Mouse (Mus musculus) midbrain, postnatal 0 days (tissue): Measurements from ENCODE around the gene Pepd. TPM values are rescaled to one million over a fixed set of nuclear protein-coding genes. Genes with fewer than 3 reads are reported as not detected.

Experiments used
- ATAC-seq: fragments of 200-750 bp; cut with Nextera tagmentation; 2 replicates; pipeline ENCODE4 v1.8.0; 2017; ENCODE audit warnings: moderate number of reproducible peaks, mild to moderate bottlenecking, moderate TSS enrichment, moderate library complexity; ENCODE audit not compliant: low FRiP score
- DNase-seq: peaks from one replicate; pipeline ENCODE4 v3.0.0-alpha.2; 2015; ENCODE audit warnings: low spot score
- H3K27ac ChIP-seq: fragments of 300-500 bp; sonication (generic); 2 replicates; pipeline ENCODE4 v1.5.1; 2014; ENCODE audit warnings: low read depth, mild to moderate bottlenecking, low read length, mixed read lengths
- H3K27me3 ChIP-seq: fragments of 300-500 bp; sonication (generic); 2 replicates; pipeline ENCODE4 v1.6.1; 2014; ENCODE audit warnings: low read length, control low read depth, mixed read lengths; ENCODE audit not compliant: insufficient read depth
- H3K36me3 ChIP-seq: fragments of 300-500 bp; sonication (generic); 2 replicates; pipeline ENCODE4 v1.6.1; 2014; ENCODE audit warnings: low read length, control low read depth, mixed read lengths; ENCODE audit not compliant: insufficient read depth
- H3K4me1 ChIP-seq: fragments of 300-500 bp; sonication (generic); 2 replicates; pipeline ENCODE4 v1.6.1; 2014; ENCODE audit warnings: mild to moderate bottlenecking, control low read depth, antibody characterized with exemption, low read length, mixed read lengths; ENCODE audit not compliant: insufficient read depth
- H3K4me2 ChIP-seq: fragments of 300-500 bp; sonication (generic); 2 replicates; pipeline ENCODE4 v1.6.1; 2014; ENCODE audit warnings: low read depth, mild to moderate bottlenecking, low read length, mixed read lengths; ENCODE audit not compliant: poor library complexity, severe bottlenecking
- H3K4me3 ChIP-seq: fragments of 300-500 bp; sonication (generic); 2 replicates; pipeline ENCODE4 v1.5.1; 2014; ENCODE audit warnings: low read depth, mild to moderate bottlenecking, low read length, moderate library complexity
- H3K9ac ChIP-seq: fragments of 300-500 bp; sonication (generic); replicated peaks from 2 replicates; pipeline ENCODE4 v1.6.1; 2014; ENCODE audit warnings: mild to moderate bottlenecking, low read length, moderate library complexity, mixed read lengths; ENCODE audit not compliant: poor library complexity, severe bottlenecking
- H3K9me3 ChIP-seq: fragments of 300-500 bp; sonication (generic); 2 replicates; pipeline ENCODE4 v1.6.1; 2016; ENCODE audit warnings: low read length, control low read depth
- CTCF ChIP-seq: IDR thresholded peaks from 2 replicates; pipeline ENCODE4 v1.5.1; 2016; ENCODE audit warnings: antibody characterized with exemption, mild to moderate bottlenecking
- WGBS: fragments of 180-500 bp; shearing (Covaris S2); extraction: QIAGEN DNeasy Blood & Tissue Kit; methylation state at CpG from one replicate; pipeline ENCODE4 v1.1.7; 2014; 5-methylcytosine and 5-hydroxymethylcytosine counted together
- polyA plus RNA-seq: library from polyadenylated mRNA; unstranded; fragments of >200 nt; fragmentation: Nextera tagmentation; extraction: Ambion mirVana; gene quantifications from 2 replicates; pipeline ENCODE4 v1.2.1, GENCODE M21; 2015
- total RNA-seq: library from RNA; depleted of rRNA; stranded (reverse); fragments of >200 nt; gene quantifications from 2 replicates; pipeline ENCODE4 v1.2.3, GENCODE M21; 2014

Pepd gene
- total and polyA plus RNA-seq, 2 experiments from 2014 or later, result 60.8 to 69.8 TPM

DNA sequence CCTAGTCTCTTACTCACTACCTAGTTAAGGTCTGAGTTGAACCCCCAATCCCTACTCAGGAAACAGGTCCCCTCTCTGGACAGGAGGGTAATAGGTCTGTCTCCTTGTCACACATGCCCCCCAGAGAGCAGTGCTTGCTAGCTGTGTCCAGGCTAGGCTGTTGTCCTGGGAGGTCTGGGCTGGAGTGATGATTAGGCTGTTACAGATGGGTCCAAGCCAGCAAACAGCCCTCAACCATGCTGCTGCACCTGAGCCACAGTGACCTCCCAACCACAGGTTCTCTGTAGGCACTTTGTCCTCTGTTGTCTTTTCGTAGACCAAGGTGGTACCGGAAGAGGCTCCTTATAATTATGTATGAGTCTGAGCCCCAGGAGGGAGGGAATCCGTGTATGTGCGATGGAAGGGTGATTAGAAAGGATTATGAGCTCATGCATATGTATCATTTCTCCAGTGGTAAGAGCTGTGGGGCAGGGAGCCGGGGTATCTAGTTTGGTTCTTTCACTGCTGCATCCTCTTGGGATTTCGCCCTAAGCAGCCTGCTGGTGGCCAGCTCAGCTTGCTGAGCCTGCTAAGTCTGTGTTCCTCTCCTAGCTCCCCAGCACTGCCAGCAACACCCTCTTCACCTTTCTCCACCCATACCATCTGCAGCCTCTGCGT, 34.2 kb downstream of the Pepd start:
- H3K4me3 ChIP-seq, result no peak overlapping the region

DNA sequence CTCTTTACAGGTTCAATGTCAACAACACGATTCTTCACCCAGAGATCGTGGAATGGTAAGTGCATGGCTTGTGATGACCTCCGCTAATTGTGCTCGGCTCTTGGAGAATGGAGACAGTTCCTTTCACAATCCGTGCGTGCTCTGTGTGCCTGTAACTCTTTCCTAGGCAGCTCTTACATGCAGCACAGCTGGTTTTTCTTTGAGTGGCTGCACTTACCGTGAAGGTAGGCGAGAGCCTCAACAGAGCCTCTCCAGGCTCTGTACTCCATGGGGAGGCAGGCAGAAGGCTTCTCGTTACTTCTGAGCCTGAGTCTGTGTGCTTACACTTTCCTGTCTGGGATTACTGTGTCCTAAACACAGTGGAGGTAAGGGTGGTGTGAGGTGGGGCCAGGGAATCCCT, 42.4 kb downstream of the Pepd start:
- Histone ChIP-seq H3K27me3 (no peaks in the 10 kb centered on the region), H3K4me2 (no peak overlapping the region), H3K9ac (no peak overlapping the region), H3K4me1 (no peaks in the 10 kb centered on the region), H3K9me3 (no peaks in the 10 kb centered on the region), H3K4me3 (no peak overlapping the region), H3K36me3 (peaks cover 4% of the 10 kb centered on the region; the same call in 1 of the 2 replicates), H3K27ac (no peak overlapping the region)
- WGBS, result 87% methylated on average over 9 of the region's 9 CpGs
- no peak for TF ChIP-seq CTCF
- ATAC-seq (no peak), DNase-seq (no peak)

More for the DNA sequence above, 34.2 kb downstream of the Pepd start:
- H3K27ac ChIP-seq, result no peak overlapping the region
- DNase-seq (no peak), ATAC-seq (no peak)
- no peak overlapping the region for H3K4me2 ChIP-seq
- no peaks in the 10 kb centered on the region for H3K4me1 ChIP-seq
- no peak overlapping the region for H3K9ac ChIP-seq
- no peaks in the 10 kb centered on the region; the same call in 1 of the 2 replicates for H3K27me3 ChIP-seq
- H3K36me3 ChIP-seq, result peaks cover 13% of the 10 kb centered on the region
- WGBS, result 21% methylated on average over 7 of the region's 7 CpGs
- TF ChIP-seq CTCF, result no peak
- H3K9me3 ChIP-seq, result no peaks in the 10 kb centered on the region

DNA sequence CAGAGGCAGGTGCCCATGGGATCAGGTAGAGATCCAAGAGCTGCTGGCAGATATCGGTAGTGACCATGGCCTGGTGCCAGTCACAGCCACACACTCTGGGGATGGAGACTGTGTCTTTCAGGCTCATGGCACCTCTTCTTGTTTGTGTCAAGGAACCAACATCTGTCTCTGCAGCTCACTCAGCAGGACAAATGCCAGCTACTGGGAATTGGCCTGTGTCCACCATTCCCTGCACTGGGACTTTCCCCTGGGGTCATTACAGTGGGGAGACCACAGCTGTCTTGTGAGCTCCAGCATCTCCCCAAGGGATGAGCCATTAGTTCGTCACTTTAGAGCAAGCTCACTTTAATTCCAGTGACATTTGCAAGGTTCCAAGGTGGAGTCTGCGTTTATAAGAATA, 43.1 kb downstream of the Pepd start:
- H3K27ac ChIP-seq, result no peak overlapping the region
- DNase-seq (no peak), ATAC-seq (0 out of 2 replicates have a peak, but pooled peaks have one; percentile 13)
- no peak overlapping the region for H3K4me3 ChIP-seq
- 66% methylated on average over 3 of the region's 3 CpGs for WGBS
- no peaks in the 10 kb centered on the region for H3K4me1 ChIP-seq
- H3K9me3 ChIP-seq, result no peaks in the 10 kb centered on the region
- H3K27me3 ChIP-seq, result no peaks in the 10 kb centered on the region
- TF ChIP-seq CTCF, result no peak
- H3K36me3 ChIP-seq, result peaks cover 4% of the 10 kb centered on the region; the same call in 1 of the 2 replicates
- H3K4me2 ChIP-seq, result no peak overlapping the region
- H3K9ac ChIP-seq, result no peak overlapping the region

DNA sequence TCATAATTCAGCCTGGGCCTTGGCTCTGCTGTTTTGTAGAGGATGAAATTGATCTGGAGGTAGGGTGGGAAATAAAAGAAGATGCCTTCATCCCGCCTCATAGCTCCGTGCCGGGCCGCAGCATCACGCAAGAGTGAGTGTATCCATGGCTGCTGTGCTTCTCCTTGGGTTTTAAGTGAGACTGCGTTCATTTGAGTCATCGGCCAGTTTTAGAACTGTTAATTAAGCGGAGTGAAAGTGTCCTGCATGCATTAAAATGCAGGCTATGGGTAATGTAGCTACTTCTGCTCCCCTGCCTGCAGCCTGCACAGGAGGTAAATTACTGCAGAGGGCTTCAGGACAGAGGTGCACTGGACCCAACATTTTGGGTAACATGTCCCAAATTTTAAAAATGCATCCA, 45.0 kb downstream of the Pepd start:
- Histone ChIP-seq H3K4me3 (no peak overlapping the region), H3K27me3 (no peaks in the 10 kb centered on the region), H3K9ac (no peak overlapping the region), H3K9me3 (no peaks in the 10 kb centered on the region), H3K4me2 (no peak overlapping the region), H3K27ac (no peak overlapping the region), H3K36me3 (peaks cover 4% of the 10 kb centered on the region; the same call in 1 of the 2 replicates), H3K4me1 (no peaks in the 10 kb centered on the region)
- no peak for ATAC-seq
- WGBS, result 90% methylated on average over 8 of the region's 8 CpGs
- DNase-seq, result no peak
- no peak for TF ChIP-seq CTCF

DNA sequence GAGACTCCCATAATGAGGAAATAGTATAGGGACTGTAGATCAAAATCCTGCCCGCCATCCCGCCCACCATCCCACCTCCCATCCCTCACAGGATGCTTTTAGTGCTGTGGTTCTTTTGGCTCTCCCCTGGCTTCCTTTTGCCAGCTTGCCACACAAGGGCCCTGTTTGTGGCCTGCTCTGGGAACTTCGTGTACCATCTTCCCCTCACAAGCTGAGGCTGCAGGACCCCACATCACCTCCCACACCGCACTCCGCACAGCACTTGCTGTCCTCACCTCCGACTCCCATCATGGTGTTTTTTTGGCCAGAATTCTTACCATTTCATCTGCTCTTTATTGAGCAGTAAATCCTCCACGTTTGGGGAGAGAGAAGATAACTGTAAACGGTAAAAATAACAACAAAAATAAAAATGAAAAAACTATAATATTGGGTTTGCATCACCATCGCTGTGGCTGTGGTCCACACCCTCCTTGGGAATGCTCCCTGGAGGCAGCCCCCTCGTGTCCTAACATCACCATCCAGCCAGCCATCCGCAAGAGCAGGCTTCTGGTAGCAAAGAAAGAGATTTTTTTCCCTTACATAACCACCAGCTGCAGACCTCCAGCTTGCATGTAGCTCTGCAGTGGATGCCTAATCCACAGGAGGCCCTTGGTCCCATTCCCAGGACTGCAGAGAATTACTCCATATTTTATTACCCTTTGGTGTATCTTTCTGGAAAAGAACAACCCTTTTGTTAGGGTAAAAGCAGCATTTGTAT, 51.9 kb downstream of the Pepd start:
- no peak for ATAC-seq
- Histone ChIP-seq H3K27me3 (no peaks in the 10 kb centered on the region), H3K9ac (no peak overlapping the region), H3K36me3 (no peaks in the 10 kb centered on the region), H3K4me1 (no peaks in the 10 kb centered on the region), H3K4me3 (no peak overlapping the region), H3K9me3 (no peaks in the 10 kb centered on the region), H3K4me2 (no peak overlapping the region), H3K27ac (no peak overlapping the region)
- 81% methylated on average over 11 of the region's 11 CpGs for WGBS
- DNase-seq, result no peak
- no peak for TF ChIP-seq CTCF

DNA sequence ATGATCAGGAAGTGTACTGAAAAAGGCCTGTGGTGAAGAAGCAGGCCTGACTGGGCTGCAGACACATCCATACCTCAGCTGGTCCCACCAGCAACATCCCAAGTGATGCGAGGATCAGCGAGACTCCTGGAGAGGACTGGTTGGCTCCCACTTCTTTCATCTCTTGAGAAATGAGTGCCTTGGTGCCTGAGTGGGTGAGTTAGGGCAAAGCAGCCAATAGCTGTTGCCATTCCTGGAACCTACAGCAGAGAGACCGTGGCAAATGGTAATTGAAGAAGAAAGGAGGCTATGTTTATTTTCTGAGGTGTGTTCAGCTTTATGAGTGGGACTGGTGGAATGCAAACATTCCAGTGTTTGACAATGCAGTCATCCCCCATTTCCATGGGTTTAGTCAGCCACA, 55.2 kb downstream of the Pepd start:
- Histone ChIP-seq H3K27ac (no peak overlapping the region), H3K4me3 (no peak overlapping the region), H3K27me3 (no peaks in the 10 kb centered on the region), H3K36me3 (no peaks in the 10 kb centered on the region), H3K4me2 (no peak overlapping the region), H3K9me3 (no peaks in the 10 kb centered on the region), H3K4me1 (no peaks in the 10 kb centered on the region), H3K9ac (no peak overlapping the region)
- no peak for ATAC-seq
- no peak for DNase-seq
- no peak for TF ChIP-seq CTCF
- 88% methylated on average over 3 of the region's 3 CpGs for WGBS
